Mouse (Mus musculus) right cerebral cortex, postnatal 14 days (tissue): ENCODE results near the gene Atp6v0a4.

Experiments
- DNase-seq: peaks from one replicate; pipeline ENCODE4 v3.0.0; 2022

Gene Atp6v0a4

DNA sequence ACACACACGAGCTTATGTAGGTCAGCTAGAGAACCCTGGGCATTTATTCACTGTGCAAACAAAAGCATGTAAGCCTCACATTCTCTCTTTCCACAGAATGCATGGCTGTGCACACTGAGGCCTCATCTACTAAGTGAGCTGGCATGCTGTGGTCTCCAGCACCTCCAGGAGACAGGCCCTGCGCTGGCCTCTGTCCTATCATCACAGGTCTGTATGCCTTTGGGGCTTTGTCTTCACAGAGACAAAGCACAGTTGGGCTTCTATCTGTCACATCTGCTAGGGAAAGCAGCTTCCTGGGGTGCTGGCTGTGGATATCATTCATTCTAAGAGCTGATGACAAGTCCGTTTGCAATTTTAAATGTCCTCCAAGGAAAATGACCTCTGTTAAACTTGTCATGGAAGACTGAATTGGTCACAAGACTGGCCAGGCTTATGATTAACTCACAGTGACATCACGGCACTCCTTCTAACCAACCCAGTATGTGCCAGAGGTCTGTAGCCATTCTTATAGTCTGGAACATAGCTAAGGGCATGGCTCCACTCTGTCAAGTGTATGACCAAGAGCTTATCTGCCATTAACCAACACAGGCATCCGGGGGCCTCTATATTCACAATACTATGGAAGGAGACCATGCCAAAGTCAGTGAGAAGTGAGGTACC lies 52.1 kb downstream of the Atp6v0a4 start:
- no peak for DNase-seq

GRCm38 (mm10) chr6:38071256-38071655 lies 53.1 kb downstream of the Atp6v0a4 start:
- no peak for DNase-seq

DNA sequence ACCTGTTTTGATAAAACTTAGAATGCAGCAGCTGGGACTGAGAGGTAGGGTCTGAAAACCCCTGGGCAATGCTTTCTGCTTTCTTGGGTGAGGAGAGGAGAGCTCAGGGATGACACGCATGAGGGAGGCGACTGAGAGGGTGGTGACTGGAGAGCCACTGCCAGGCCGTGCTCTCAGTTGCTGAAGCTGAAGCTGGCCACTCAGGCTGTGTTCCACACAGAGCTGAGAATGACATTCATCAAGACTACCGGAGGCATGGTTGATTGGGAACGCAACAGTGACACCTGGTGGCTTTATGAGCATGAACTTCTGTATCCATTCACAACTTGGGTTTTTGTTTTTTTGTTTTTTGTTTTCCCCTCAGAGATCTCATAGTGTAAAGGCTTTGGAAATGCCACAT lies 58.2 kb downstream of the Atp6v0a4 start:
- DNase-seq = peak; percentile 55

- peak; percentile 27 for DNase-seq
These were observed 58.8 kb downstream of the Atp6v0a4 start for GRCm38 (mm10) chr6:38065501-38066122.

DNA sequence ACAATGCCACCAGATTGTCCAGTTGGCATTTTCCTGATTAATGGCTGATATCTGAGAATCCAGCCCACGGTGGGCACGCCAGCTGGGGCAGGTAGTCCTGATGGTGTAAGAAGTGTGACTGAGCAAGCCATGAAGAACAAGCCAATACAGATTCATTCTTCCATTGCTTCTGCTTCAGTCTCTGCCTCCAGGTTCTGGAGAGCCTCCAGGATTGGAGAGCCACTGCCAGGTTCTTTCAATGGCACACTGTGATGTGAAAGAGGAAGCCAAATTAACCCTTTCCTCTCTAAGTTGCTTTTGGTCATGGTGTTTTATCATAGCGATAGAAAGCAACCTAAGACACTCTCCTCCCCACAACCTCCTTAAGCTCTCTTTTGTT lies 59.3 kb downstream of the Atp6v0a4 start:
- DNase-seq = peak; percentile 57

- DNase-seq = no peak
These were observed 59.8 kb downstream of the Atp6v0a4 start for GRCm38 (mm10) chr6:38064621-38065020.

GRCm38 (mm10) chr6:38058805-38059204 lies 65.6 kb downstream of the Atp6v0a4 start:
- no peak for DNase-seq

DNA sequence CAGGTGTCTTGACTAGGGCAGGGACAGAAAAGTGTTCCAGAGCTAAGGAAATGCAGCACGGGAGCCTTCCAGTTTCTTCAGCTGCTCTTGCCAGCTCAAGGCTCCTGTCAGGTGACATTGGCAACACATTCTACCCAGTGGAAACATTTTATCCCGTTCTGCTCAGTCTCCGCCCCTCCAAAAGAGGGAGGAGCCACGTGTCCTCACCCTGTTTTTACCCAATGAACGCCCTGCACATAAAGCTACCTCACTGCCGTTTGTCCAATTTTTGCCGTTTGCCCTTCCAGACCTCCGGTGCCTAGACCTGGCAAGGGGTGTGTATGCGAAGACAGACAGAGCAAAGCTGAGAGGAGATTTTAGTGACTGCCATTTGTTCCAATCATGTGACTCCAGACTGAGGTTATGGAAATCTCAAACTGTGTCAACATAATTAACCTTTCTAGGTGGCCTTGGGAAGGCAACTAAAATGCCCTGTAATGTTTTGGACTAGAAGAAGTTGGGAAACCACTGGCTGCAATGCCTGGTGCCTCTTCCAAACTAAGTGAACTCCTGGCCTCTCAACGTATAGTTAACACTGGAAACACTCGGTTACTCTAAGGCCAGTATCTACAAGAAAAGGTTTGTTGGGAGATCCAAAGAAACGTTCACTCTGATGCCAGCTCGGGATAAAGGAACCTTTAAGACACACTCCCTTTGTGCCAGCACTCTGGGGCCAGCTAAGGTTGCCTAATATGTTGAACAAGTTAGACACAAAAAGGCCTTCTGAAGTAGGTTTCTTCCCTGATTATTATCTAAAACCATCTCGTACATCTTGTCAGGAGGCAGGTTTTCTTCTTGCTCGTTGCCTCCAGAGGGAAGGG lies 68.7 kb downstream of the Atp6v0a4 start:
- no peak for DNase-seq

- DNase-seq = no peak
These were observed 74.8 kb downstream of the Atp6v0a4 start for GRCm38 (mm10) chr6:38049601-38050000.

GRCm38 (mm10) chr6:38048800-38049561 lies 75.4 kb downstream of the Atp6v0a4 start:
- DNase-seq = no peak

DNA sequence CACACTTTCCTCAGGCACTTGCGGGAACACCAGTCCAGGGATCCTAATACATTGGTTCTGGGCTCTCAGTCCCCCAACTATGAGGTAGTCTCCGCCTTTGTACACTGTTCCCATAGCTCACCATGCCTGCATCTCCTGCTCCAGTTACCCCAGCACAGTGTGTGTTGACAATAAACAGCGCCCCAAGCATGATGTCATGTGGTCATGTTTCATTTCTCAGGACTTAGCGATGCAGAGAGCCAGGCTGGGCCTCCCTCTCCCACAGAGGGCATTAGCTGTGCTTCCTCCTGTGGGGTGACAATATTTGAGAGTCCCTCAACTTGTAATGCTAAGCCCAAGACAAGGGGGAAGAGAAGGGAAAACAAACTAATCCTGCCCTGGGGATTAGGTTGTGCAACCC lies 76.4 kb downstream of the Atp6v0a4 start:
- DNase-seq = no peak

DNA sequence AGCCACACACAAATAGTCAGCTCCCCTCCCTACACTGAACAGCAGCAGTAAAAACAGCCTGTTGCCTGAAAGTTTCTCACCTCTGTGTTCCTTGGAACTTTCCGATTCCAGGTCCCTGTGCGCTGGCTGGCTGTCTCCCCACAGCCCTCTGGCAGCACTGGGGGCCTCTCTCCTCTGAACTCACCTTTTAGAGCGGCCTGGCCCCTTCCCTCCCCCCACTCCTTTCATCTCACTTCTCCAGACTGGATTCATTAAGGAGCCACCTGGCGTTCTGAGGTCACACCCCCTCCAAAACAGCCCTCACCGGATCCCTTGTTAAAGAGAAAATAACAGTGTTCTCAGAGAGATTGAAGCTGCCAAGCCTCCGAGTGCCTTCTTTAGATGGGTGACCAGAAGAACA lies 77.5 kb downstream of the Atp6v0a4 start, which contains the start of gene Svopl:
Gene Svopl, minus strand, starts transcription at position 159 of the 400 bp plus-strand sequence.
- DNase-seq = no peak

DNA sequence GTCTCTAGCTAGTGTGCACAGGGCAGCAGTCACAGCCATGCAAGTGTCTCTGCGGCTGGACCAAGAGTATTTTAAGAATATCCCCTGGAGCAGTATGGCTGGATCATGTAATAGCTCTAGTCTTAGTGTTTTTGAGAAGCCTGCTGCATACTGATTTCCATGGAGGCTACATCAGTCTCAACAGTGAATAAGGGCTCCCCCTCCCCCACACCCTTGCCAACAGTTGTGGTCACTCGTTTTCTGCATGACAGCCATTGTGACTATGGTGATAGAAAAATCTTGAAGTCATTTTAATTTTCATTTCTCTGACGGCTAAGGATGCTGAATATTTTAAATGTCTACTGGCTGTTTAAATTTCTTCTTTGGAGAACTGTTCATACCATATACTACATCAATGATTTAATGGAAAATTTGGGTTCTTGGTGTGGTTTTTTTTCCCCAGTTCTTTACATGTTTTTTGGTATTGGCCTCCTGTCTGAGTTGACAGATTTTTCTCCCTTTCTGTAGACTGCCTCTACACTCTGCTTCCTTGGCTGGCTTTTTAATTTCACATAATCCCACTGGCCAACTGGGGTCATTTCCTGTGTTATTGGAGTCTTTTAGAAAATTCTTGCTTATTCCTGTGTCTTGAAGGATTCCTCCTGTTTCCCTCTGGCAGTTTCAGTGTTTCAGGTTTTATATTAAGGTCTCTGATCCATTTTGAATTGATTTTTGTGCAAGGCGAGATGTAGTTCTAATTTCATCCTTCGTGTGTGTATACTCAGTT lies 91.4 kb downstream of the Atp6v0a4 start:
- DNase-seq = no peak

GRCm38 (mm10) chr6:38031924-38032540 lies 92.4 kb downstream of the Atp6v0a4 start:
- peak; percentile 58 for DNase-seq

DNA sequence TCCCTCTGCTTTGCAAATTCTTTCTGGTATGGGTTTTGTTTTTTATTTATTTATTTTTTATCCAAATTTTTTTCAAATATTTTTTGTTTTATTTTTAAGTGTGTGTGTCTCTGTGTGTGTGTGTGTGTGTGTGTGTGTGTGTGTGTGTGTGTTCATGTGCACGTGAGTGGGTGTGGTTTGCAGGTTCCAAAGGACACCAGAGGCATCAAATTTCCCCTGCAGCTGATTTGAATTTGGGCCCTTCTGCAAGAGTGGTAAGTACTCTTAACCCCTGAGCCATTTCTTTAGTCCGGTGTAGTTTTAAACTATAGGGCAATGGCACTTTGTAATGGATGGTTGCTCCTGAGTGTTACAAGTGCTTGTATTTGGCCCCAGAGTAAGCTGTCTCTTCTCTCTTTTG lies 96.2 kb downstream of the Atp6v0a4 start:
- no peak for DNase-seq

- DNase-seq = no peak
These were observed 96.6 kb downstream of the Atp6v0a4 start for GRCm38 (mm10) chr6:38027771-38028170.

DNA sequence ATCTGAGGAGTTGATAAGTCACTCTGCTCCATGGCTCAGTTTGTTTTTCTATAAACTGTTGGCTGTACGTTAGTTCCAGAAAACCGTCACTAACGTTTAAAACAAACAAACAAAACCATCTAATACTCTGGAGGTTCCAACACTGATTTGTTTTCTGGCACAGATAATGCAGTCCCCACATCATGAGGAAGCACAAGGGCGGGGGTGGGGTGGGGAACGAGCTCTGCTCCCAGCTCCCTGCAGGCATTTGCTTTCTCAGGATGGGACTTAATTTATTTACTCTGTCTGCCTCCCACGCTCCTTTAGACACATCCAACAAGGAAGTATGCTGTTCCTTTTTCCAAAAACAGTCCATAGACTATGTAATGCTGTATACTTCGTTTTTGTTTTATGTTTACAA lies 101.1 kb downstream of the Atp6v0a4 start:
- no peak for DNase-seq

DNA sequence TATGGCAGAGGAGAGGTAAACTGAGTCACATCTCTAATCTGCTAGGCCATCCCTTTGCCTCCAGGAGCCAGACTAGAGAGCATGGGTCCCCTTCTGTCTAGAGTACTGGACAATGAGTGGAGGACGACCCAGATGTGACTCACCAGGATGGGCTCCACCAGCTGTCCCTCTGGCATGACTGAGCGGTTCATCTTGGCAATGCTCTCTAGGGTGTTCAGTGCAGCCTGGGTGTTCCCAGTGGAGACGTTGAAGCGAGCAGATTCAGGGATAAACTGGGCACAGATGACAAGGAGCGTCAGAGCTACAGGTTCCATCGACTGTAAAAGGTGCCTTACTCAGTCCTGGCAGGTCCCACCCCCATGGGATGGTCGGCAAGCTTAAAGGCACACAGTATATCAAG lies 103.0 kb downstream of the Atp6v0a4 start:
- DNase-seq = no peak

DNA sequence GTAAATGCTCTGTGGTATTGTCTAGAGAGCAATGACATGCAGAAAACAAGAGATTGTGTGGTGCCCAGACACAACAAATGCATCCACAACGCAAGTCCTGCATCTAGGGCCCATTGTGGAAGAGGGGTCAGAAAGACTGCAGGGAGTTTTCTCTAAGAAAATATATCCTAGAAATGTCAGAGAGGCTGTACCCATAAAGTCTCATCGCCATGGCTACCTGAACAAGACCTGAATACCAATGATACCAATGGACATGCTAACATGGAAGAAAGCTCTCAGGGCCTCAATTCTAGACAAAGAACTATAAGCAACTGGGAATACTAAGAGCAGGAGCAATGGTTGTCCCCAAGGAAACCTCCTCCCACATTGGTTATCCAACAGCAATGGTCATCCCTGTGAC lies 111.6 kb downstream of the Atp6v0a4 start:
- no peak for DNase-seq

DNA sequence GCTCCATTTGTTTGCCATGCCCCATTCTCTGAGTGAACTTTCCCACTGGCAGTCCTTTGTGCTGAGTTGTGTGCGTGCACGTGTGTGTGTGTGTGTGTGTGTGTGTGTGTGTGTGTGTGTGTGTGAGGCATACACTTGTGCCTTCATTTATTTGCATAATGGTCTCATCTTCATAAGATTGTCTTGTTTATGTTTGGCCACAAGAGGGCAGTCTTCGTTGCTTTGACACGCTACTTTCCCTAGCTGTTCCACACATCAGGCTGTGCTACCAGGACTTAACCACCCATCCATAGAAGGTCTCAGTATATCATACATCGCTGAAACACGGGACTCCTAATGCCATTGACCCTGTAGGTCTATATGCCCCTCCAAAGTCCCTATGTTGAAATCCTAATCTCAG lies 116.9 kb downstream of the Atp6v0a4 start:
- peak; percentile 36 for DNase-seq
